Mouse (Mus musculus): ENCODE data around the gene Pkd1l1.
A peak's percentile ranks its signal among the peaks of the same experiment; 100 is the strongest.

The Pkd1l1 gene

DNA sequence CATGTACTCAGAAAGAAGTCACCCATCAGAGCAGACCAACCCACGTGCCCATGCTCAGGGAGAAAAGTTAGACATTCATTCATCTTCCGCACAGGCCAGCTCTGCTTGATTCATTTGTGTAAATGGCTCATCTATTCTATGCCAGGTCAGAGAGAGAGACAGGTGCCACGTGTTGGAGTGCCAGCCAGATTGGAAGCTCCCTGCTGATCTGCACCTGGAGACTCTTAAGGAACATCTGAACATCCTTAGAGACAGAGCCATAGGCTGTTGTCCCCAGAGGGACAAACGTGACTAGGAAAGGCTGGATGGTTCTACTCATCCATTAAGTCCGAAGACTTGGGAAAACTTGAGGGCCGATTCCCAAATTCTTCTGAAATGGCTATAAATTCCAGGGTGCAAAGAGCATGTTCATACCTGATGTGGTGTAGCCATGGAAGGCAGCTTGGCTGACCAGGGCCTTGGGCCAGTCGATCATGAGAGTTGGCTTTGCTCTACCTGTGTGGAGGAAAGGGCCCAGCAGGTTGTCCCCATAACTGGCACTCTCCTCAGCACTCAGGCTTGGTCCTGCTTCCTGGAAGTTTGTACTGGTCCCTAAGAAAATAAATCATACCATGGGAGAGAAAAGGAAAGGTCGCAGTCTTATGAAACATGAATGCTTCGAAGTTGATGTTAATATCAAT lies 36.5 kb downstream of the Pkd1l1 start:
- DNase-seq (ENCODE audit: low spot score), result no peak

DNA sequence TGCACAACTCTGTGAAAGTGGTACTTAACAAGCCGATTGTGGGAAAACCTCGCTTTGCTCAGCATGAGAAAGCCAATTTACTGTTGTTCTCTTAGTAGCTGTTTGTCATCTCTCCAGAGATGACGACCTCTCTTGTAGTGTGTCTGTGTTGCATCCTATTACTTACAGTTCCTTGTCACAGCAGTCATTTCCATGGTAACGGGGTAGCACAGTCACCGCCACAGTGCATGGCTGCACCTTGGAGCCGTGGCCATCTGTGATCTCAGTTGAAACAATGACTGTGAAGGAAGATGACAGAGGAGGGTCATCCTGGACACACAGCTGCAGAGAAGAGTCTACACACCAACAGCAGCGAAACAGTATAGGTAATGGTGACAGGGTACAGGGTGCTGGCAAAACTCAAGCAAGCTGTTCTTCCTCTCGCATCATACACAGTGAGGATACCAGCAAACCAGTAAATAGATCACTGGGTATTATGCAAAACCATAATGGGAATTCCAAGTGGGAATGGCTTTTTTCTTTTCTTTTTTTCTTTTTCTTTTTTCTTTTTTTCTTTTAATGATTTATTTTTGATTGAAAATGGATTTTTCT lies 56.9 kb downstream of the Pkd1l1 start:
- no peak for DNase-seq (ENCODE audit: low spot score)

DNA sequence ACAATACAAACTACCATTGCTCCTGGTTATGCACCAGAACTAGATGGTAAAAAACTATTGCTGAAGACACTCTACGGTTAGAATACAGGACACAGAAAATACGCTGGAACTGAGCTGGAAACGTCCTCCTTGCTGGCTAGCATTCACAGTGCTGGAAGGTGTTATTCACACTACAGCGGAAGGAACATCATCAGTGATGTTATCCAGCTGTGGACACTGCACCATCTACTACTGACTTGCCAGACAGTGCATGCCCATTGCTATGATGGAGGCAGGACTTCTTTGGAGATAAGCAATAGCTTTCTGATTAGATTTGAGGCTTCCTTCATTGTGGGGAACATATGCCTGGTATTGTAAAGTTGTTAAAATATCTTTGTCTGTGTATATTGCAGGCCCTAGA lies 90.3 kb downstream of the Pkd1l1 start:
- DNase-seq (ENCODE audit: low spot score), result no peak

DNA sequence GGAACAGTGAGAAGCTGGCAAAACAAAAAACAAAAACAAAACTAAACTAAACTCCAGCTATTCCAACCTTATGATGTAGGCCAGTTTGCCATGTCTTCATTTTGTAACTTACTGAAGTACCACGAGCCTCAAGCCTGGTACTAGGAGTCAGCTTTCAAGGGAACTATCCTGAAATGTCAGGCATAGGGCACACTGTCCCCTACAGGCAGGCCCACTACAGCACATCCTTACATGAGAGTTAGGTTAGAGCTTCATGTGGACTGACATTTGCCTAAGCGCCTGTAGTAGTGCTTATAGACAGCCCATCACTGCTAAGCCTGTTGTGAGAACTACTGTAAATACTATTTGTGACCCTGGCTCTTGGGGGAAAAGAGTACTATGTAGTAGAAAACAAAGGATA lies 91.5 kb downstream of the Pkd1l1 start:
- DNase-seq (ENCODE audit: low spot score), result no peak

DNA sequence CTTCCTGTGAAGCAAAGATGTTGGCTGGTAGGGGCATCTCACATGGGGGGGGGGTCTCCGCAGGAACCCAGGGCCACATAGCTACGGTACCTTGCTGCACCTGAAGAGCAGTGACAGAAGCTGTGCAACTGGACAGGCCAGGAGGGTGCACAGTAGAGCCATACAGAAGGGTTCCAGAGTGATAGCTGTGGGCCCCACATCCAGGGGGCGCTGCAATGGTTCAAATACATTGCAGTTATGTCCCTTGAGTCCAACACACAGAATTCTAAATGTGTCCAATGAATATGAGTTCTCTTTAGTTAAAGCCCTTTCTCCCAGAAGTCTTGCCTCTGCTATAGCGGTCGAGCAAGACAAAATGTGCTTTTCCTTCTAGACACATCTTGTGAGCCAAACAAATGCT lies 103.0 kb downstream of the Pkd1l1 start:
- no peak for DNase-seq (ENCODE audit: low spot score)

DNA sequence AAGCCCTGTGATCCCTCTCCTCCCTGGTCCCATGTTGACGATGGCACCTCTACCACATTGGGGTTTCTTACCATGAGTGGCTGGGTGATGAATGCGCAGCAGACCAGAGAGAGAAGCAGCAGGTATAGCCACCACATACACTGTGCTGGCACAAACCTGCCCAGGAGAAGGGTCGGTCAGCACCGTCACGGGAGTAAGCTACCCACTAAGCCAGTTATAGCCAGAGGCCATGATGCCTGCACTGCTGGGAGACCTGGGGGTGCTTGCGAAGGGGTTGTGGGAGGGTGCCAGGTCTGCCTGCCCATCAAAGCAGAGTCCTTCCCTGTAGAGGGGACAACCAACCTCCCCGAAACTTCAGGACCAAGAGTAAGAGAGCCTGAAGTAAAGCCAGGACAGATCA lies 107.0 kb downstream of the Pkd1l1 start:
- no peak for DNase-seq (ENCODE audit: low spot score)

DNA sequence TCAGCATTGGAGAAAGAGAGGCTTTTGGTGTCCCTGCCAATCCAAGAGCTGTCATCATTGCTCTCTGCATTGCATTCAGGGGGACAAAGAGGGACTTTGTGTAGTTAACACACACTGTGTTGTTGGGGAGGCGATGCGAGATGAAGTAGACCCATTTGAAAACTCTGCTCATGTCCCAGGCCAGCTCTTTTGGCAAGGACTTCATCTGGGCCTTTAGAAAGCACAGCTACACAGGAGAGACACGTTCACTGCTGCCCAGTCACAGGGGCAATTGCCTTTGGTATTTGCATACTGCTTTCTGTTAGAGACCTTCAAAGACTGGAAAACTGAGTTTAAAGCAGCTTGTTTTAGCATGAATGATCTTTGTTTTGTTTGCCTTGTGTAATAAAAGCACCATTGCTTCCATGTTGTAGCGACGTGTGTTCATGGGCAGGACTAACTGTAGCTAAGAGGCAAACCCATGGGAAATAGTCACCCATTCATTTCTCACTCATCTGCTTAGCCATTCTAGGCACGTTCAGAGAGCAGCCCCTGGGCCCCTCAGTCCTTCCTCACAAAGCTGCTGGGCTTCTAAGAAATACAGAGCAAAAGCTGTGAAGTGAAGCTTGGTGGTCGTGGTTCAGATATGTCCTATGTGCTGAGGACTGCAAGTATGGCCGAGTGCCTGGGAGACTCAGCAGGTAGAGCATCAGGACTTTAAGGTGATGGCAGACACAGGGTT lies 109.0 kb downstream of the Pkd1l1 start:
- no peak for DNase-seq (ENCODE audit: low spot score)

DNA sequence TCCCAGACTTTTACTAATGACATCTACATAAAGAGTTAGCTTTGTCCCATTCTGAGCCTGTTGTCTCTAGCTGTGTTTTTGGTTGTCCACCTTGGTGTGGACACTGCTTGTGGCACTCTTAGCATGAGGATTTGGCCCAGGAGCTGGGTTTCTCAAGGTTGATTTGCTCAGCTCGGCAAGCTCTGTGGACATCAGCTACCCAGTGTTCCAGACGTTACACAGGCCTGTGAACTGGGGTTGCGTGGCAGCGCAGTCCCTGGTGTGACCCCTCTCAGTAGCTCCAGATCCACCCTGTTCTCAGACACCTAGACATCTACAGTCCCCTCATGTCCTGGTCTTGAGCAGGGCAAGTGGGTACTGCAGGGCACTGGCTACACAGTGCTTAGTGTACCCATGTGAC lies 110.6 kb downstream of the Pkd1l1 start:
- DNase-seq (ENCODE audit: low spot score), result no peak

DNA sequence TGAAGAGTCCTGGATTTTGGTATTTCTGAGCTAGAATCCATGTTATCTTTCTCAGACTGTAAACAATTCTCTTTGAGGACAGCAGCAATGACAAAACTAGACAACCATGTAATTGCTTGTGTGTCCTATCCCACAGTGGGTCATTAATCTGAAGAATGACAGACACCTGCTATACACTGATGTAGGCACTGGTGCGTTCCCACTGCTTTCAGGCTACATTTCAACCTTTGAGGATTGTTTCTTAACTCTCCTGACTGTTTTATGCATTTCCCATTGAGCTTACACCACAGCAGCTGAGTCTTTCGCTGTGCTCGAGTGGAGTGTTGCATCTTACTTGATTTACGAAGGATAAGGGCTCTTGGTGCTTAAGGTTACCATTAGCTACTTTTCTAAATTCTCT lies 111.1 kb downstream of the Pkd1l1 start:
- DNase-seq (ENCODE audit: low spot score), result no peak

DNA sequence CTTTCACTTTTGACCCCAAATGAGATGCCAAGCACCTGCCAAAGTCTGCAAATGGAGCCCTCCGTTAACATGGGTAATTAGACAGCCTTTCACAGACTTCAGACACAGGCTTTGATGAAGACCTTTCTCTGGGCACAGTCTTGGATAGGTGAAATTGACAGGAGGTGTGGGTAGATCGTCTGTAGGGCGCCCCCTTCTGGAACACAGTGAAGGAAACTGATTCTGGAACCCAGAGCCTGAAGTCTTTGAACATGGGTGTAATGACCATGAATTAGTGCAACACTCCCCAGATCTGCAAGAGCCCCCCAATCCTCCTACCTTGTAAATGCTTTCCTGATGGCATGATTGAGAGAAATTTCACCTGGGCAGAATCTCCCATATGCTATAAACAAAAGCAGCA lies 112.2 kb downstream of the Pkd1l1 start:
- no peak for DNase-seq (ENCODE audit: low spot score)

DNA sequence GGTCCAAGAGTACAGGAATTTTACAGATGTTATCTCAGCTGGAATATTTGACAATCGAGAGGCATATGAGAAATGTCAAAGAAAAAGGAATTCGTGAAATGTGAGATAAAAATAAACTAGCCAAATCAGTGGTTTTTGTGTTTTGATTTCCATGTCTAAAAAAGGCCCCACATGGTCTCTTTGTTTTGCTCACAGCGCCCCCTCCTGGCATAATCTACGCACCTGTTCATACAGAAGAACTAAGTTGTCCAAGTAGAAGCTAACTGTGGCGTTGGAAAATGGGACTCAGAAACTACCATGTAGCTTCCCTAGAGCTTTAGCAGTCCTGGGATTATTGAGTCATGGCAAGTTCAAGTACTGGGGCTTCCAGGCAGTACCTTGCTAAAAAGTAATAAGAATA lies 113.2 kb downstream of the Pkd1l1 start:
- DNase-seq (ENCODE audit: low spot score), result peak; percentile 34

DNA sequence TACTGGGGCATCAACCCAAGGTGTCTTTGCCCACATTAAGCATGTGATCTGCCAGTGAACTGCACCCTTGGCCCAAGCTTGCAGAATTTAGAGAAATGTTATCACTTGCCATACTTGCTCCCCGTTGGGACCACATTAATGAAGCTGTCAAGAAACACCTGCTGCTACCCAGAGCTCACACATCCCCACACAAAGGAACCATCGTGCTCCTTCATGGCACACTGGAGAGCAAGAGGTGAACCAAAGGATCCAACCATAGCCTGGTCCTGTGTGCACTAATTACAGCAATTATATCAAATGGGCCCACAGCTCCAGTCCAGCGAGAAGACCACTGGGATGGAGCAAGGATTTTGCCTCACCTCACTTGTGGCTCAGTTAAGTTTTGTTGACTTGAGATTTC lies 114.0 kb downstream of the Pkd1l1 start:
- DNase-seq (ENCODE audit: low spot score), result no peak

DNA sequence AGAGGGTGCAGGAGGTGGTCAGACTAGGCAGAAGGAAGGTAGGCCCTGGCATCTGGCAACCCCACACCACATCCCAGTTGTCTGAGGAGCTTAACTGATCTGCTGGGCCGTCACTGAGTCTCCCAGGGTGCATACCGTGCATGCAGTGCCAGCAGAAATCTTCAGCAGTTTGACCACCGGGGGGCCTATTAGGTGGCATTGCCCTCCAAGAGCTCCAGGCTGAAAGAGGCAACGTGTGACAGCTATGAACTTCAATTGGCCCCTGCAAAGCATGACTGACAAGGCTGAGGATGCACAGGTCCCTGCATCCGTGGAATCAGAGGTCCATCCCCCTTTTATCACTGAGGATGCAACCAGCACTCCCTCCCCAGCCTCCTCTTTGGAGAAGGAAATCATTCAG lies 116.9 kb downstream of the Pkd1l1 start:
- DNase-seq (ENCODE audit: low spot score), result no peak

DNA sequence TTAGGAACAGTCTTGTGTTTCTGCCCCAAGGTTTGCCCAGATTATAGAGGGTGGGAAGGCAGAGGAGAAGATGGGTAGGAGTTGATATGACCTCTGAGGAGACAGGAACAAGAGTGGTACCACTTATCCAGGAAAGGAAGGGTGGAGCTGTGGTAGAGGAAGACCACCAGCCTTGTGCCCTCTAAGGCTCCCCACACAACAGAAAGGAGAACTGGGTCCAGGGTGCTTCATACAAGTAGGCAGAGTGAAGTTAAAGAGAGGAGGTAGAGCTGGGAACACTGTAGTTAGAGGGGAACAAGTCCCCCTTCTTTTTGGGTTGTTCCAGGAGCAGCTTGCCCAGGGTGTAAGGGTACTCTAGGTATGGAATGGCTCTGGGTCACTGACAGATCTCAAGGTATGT lies 125.0 kb downstream of the Pkd1l1 start:
- DNase-seq (ENCODE audit: low spot score), result no peak

DNA sequence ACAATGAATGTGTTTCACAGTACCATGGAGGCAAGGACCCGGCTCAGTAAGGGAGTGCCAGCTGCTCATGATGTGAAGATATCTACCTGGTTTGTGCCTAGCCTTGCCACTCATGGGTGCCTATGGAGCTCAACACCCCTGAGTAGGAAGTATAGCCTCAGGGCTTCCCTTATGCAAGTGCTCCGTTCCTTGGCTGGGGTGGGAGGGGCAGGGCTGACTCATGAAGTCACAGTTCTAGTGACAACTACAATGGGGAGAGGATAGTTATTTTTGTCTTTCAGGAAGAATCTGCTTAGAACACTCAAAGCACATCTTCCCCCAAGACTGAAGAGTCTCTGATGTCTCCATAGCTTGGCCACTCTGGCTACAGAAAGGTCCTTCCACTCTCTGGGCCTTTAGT lies 125.4 kb downstream of the Pkd1l1 start:
- no peak for DNase-seq (ENCODE audit: low spot score)

DNA sequence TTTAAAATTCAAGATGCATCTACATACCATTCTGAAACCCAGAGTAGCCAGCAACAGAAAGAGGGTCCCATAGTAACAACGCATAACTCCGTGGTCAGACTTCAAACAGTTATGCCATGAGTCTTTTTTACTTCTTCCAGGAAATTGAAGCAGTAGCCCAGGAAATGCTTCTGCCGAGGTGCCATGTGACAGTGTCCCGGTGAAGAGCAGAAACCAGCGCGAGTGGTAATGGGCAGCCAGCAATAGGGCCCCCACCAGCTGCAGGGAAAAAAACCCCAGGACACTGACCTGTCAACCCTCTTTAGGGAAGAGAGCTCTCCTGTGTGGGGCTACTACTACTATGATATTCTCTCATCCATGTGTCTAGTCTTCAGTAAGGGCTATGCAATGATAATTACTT lies 136.9 kb downstream of the Pkd1l1 start:
- no peak for DNase-seq (ENCODE audit: low spot score)

DNA sequence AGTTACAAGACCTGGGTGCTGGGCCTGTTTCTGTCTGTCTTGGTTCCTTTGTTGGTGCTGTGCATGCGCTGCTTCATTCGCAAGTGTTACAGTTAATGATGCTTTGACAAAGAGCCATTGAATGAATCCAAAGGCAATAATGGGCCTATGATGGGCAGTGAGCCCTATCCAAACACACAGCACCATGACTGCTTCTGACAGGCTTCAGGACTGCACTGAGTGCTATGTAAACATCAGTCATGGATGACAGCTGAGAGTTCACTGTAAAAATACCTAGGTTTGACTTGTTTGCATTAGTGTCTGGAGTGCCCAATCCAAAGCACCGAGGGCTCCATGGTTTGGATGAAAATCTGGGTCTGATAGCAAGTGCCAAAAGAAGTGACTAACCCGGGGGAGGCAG lies 138.9 kb downstream of the Pkd1l1 start:
- no peak for DNase-seq (ENCODE audit: low spot score)

DNA sequence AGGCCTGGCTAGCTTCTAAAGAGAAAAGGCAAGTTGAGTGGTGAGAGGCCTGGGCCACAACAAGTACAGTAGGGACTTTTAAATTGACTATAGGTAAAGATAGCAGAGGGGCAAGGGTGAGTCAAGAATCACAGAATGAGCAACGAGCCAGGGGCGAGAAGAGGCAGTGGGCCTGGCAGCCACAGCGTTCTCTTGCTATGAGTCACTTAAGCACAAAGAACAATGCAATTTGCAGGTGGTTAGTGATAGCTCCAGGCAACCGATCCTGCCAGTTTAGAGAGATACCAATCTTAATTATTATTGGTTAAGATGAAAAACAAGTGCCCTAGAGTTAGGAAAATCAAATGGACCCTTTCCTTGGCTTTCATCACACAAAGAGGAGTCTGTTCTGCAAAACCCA lies 142.5 kb downstream of the Pkd1l1 start:
- no peak for DNase-seq (ENCODE audit: low spot score)

DNA sequence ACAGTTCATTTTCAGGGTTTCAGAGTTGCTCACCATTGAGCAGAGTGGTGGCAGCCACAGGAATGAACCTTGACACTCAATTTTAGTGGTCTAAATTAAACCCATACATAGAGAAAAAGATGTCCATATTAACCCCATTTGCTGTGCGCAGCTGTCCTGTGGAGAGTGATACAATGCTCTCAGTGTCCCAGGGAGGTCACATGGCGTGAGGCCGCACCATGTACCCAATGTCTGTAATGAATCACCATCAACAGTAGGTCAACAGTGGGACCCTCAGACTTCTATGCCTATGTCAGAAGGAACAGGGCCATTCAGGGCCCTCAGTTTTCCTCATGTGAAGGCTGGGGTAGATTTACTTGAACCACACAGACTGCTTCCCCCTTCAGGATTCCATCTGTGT lies 143.5 kb downstream of the Pkd1l1 start:
- no peak for DNase-seq (ENCODE audit: low spot score)

DNA sequence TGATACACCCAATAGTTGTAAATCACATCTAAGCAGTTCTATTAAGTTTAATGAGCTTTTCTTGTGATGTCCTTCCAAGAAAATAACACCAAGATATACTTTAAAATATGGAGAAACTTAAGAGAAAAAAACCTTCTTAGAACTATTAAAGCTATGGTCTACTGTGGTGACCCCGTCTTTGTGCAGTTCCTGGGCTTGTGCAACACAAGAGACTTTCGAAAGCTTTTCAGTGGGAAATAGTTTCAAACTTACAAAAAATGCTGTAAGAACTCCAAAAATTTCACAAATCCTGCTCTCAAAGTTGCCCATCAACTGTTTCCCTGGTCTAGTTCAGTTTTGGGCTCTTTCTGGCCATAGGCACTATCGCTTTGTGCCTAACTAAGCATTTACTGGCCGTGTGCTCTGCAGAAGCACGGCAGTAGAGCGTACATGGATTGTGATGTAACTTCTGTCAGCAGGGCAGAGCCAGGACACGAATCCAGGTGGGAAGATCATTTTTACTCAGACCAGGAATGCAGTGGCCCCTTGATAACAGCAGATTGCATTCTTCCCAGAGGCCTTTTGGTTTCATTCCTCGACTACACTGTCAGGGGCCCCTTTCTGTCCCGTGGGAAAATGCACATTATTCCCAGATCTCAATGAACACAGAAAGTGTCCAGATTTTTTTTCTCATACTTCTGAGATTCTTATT lies 144.1 kb downstream of the Pkd1l1 start:
- DNase-seq (ENCODE audit: low spot score), result no peak

DNA sequence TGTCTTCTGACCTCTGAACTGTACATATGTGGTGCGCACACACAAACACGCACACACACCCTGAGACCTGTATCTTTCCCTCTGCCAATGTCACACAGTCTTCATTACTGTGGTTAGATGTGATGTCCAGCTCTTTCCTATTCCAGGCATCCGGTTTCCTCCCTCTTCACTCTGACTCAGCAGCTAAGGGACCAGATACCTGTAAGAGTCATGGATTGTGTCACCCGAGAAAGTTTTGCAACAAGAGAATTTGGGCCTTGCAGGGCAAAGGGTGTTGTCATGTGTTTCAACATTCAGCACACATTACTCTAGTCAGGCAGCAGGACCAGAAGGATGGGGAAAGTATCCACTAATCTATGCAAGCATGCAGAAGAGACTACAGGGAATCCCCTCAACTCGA lies 146.5 kb downstream of the Pkd1l1 start:
- no peak for DNase-seq (ENCODE audit: low spot score)

DNA sequence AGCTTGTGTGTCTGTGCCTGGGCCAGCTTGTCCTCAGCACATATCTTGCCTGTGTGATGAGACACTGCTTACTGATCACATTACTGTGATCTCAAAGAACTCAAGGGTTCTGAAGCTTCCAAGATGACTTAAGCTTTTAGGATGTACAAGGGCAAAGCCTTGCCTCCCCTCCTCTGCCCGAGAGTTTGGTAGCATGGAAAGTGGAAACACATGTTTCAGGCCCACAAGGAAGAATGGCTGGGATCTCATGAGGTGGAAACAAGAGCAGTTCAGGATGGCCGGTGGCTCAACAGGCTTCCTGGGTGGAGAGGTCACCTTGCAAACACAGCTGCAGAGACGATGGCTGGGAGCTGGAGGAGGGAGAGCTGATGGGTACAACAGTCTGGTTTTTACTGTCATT lies 147.0 kb downstream of the Pkd1l1 start:
- no peak for DNase-seq (ENCODE audit: low spot score)

DNA sequence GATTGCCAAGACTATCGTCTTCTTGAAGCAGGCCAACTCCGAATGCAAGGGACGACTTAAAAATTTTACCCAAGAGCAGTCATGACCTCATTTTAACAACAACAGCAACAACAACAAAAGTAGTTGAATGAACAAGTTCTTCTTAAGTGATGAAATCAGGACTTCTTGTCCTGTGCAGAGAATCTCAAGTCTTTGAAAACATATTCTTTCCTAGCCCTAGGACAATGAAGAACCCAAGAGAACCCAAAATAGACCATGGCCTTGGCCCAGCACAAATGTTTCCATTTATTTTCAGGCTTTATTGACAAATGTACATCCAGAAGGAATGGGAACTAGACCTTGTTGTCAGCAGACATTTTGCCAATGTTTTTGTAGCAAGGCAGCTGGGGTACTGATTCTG lies 147.7 kb downstream of the Pkd1l1 start:
- DNase-seq (ENCODE audit: low spot score), result no peak

All from ovary, adult 18-20 months (tissue).